ENCODE assay signal across 8 mouse cellular contexts in genomic region chr16:90144541-90144940, GRCm38 (mm10). TPM values are rescaled to one million over a fixed set of nuclear protein-coding genes. Genes with fewer than 3 reads are reported as not detected.
DNase-seq lines count a peak whose midpoint lies in the region; ATAC-seq and TF ChIP-seq lines count a peak whose summit lies in the region.

No protein-coding gene starts in this region.

- peak overlapping the region; percentile 94 for H3K4me2 ChIP-seq in lung, postnatal 0 days (replicated peaks; ENCODE audit: low read depth, low read length)
- peak overlapping the region; percentile 90 for H3K4me2 ChIP-seq in limb, embryonic 12.5 days

- peak overlapping the region; percentile 44; the same call in 1 of the 2 replicates for H3K4me3 ChIP-seq in lung, postnatal 0 days (ENCODE audit: low read depth, low read length)
- no peak overlapping the region for H3K4me3 ChIP-seq in lung, adult 2 months (replicated peaks; ENCODE audit: extremely low read depth, low read depth, low read length)
- peak overlapping the region; percentile 61; the same call in 1 of the 2 replicates for H3K4me3 ChIP-seq in embryonic fibroblast, embryonic 13.5 days (ENCODE audit: insufficient read depth, low read length)
- peak overlapping the region; percentile 81 for H3K4me3 ChIP-seq in limb, embryonic 12.5 days (replicated peaks)
- H3K4me3 ChIP-seq in olfactory bulb, adult 2 months (ENCODE audit: insufficient read depth, low read depth, low read length), result peak overlapping the region; percentile 58

- no peak for DNase-seq in lung, postnatal 0 days (ENCODE audit: low spot score)
- no peak for DNase-seq in lung, adult 2 months
- no peak for DNase-seq in layer of hippocampus, adult 11-12 months (ENCODE audit: low spot score)
- DNase-seq in adrenal gland, postnatal 14 days, result no peak
- no peak for DNase-seq in urinary bladder, postnatal 36 days (ENCODE audit: low spot score in 2 of 2)

- no peak overlapping the region for H3K27ac ChIP-seq in lung, postnatal 0 days (ENCODE audit: low read length)
- H3K27ac ChIP-seq in embryonic fibroblast, embryonic 13.5 days (ENCODE audit: insufficient read depth, low read length), result no peak overlapping the region
- H3K27ac ChIP-seq in limb, embryonic 12.5 days, result peak overlapping the region; percentile 94
- H3K27ac ChIP-seq in olfactory bulb, adult 2 months (ENCODE audit: insufficient read depth, low read depth, low read length), result no peak overlapping the region

- TF ChIP-seq EP300 in lung, postnatal 0 days (IDR thresholded peaks at IDR 0.05), result no peak

- WGBS in lung, postnatal 0 days, result 10% methylated on average over 13 of the region's 13 CpGs
- WGBS in lung, adult 2 months, result 12% methylated on average over 13 of the region's 13 CpGs
- 9% methylated on average over 13 of the region's 13 CpGs for WGBS in limb, embryonic 12.5 days
- 12% methylated on average over 13 of the region's 13 CpGs for WGBS in olfactory bulb, adult 2 months

- H3K9me3 ChIP-seq in lung, postnatal 0 days (ENCODE audit: low read length), result no peaks in the 10 kb centered on the region
- H3K9me3 ChIP-seq in limb, embryonic 12.5 days, result no peaks in the 10 kb centered on the region

- H3K9ac ChIP-seq in lung, postnatal 0 days (replicated peaks; ENCODE audit: low read depth), result no peak overlapping the region
- peak overlapping the region; percentile 79 for H3K9ac ChIP-seq in limb, embryonic 12.5 days (replicated peaks)

- H3K27me3 ChIP-seq in lung, postnatal 0 days (replicated peaks; ENCODE audit: insufficient read depth, low read length), result 0 out of 2 replicates have a peak, but pooled peaks cover 7% of the 10 kb centered on the region
- no peaks in the 10 kb centered on the region for H3K27me3 ChIP-seq in limb, embryonic 12.5 days

- H3K4me1 ChIP-seq in lung, postnatal 0 days (ENCODE audit: insufficient read depth, low read depth, low read length), result peaks cover 14% of the 10 kb centered on the region
- peaks cover 7% of the 10 kb centered on the region; the same call in 1 of the 2 replicates for H3K4me1 ChIP-seq in lung, adult 2 months (ENCODE audit: control insufficient read depth, insufficient read depth, low read length)
- no peaks in the 10 kb centered on the region for H3K4me1 ChIP-seq in embryonic fibroblast, embryonic 13.5 days (ENCODE audit: control insufficient read depth, insufficient read depth, low read length)
- H3K4me1 ChIP-seq in limb, embryonic 12.5 days (replicated peaks), result peaks cover 39% of the 10 kb centered on the region
- H3K4me1 ChIP-seq in olfactory bulb, adult 2 months (ENCODE audit: control insufficient read depth, insufficient read depth, low read length), result peaks cover 15% of the 10 kb centered on the region

- no peak for TF ChIP-seq CTCF in lung, postnatal 0 days (IDR thresholded peaks at IDR 0.05)
- TF ChIP-seq CTCF in lung, adult 2 months (IDR thresholded peaks at IDR 0.05; ENCODE audit: insufficient read depth, low read length), result no peak
- TF ChIP-seq CTCF in embryonic fibroblast, embryonic 13.5 days (IDR thresholded peaks at IDR 0.05; ENCODE audit: borderline replicate concordance, insufficient read depth, low read length), result no peak
- no peak for TF ChIP-seq CTCF in olfactory bulb, adult 2 months (IDR thresholded peaks at IDR 0.05; ENCODE audit: insufficient read depth, low read depth, low read length)

- no peak for ATAC-seq in lung, postnatal 0 days
- no peak for ATAC-seq in limb, embryonic 12.5 days (ENCODE audit: insufficient number of reproducible peaks, insufficient read depth, low FRiP score, low TSS enrichment, low read depth)

- no peak for TF ChIP-seq POLR2A in lung, adult 2 months (IDR thresholded peaks at IDR 0.05; ENCODE audit: borderline replicate concordance, extremely low read depth, low read depth, low read length)
- no peak for TF ChIP-seq POLR2A in embryonic fibroblast, embryonic 13.5 days (IDR thresholded peaks at IDR 0.05; ENCODE audit: low read depth, low read length)
- no peak for TF ChIP-seq POLR2A in olfactory bulb, adult 2 months (IDR thresholded peaks at IDR 0.05; ENCODE audit: insufficient read depth, low read depth, low read length)

- H3K36me3 ChIP-seq in lung, postnatal 0 days (ENCODE audit: insufficient read depth, low read length), result no peaks in the 10 kb centered on the region
- no peaks in the 10 kb centered on the region for H3K36me3 ChIP-seq in limb, embryonic 12.5 days

RNA-seq across cellular contexts. Expression of gene Tiam1, which starts 1.0 kb away (rescaled TPM):
- 3.7 and 9.3 TPM in 2 replicates for polyA plus RNA-seq in lung, postnatal 0 days (2015; fragmentation: Nextera tagmentation; extraction: Ambion mirVana)
- polyA plus RNA-seq in lung, adult 2 months (2012; rRNA removed), result 7.1 and 14.6 TPM in 2 replicates
- 17.8 and 18.6 TPM in 2 replicates for polyA plus RNA-seq in embryonic fibroblast, embryonic 13.5 days (2011; ENCODE audit: insufficient read length, low read depth, missing spikeins)
- 49.5 and 59.7 TPM in 2 replicates for polyA plus RNA-seq in limb, embryonic 12.5 days (2016; fragmentation: Nextera tagmentation; extraction: Ambion mirVana)
- polyA plus RNA-seq in olfactory bulb, adult 2 months (2012; ENCODE audit: insufficient read depth, insufficient read length, low replicate concordance, missing spikeins), result 370 TPM in 1 of 2 replicates, not detected in the other
- total RNA-seq in adrenal gland, postnatal 14 days (2021), result 64.1 and 72.8 TPM in 2 replicates
